Comparison of ENCODE assay signal across 24 mouse cellular contexts in genomic region chr4:80140261-80140660, GRCm38 (mm10).
"Had no signal": no experiment of that assay in that cellular context is flagged by ENCODE, and none has a peak within 500 bp of the region (broad histone marks: within the 10 kb centered on the region; RNA-seq: fewer than 3 reads in every experiment).

No protein-coding gene starts in this region.

- H3K9ac ChIP-seq: limb, embryonic 13.5 days; liver, embryonic 12.5 days; liver, embryonic 15.5 days; lung, embryonic 15.5 days; midbrain, embryonic 13.5 days; neural tube, embryonic 13.5 days had no signal

- H3K4me1 ChIP-seq: limb, embryonic 10.5 days; limb, embryonic 13.5 days; liver, embryonic 12.5 days; liver, embryonic 15.5 days; lung, embryonic 15.5 days; megakaryocyte, embryonic 14.5 days; midbrain, embryonic 10.5 days; midbrain, embryonic 13.5 days; neural tube, embryonic 13.5 days had no signal

- H3K36me3 ChIP-seq: limb, embryonic 10.5 days; limb, embryonic 13.5 days; liver, embryonic 12.5 days; liver, embryonic 15.5 days; lung, embryonic 15.5 days; midbrain, embryonic 10.5 days; midbrain, embryonic 13.5 days; neural tube, embryonic 13.5 days had no signal

- H3K27ac ChIP-seq: left cerebral cortex, adult 2 months; limb, embryonic 10.5 days; limb, embryonic 13.5 days; liver, embryonic 12.5 days; liver, embryonic 15.5 days; lung, embryonic 15.5 days; midbrain, embryonic 10.5 days; midbrain, embryonic 13.5 days; neural tube, embryonic 13.5 days had no signal

- H3K4me2 ChIP-seq: limb, embryonic 13.5 days; liver, embryonic 12.5 days; liver, embryonic 15.5 days; lung, embryonic 15.5 days; midbrain, embryonic 13.5 days; neural tube, embryonic 13.5 days had no signal

- H3K27me3 ChIP-seq: limb, embryonic 13.5 days; liver, embryonic 12.5 days; liver, embryonic 15.5 days; lung, embryonic 15.5 days; megakaryocyte, embryonic 14.5 days; midbrain, embryonic 13.5 days; neural tube, embryonic 13.5 days had no signal

- H3K4me3 ChIP-seq: left cerebral cortex, adult 2 months; limb, embryonic 10.5 days; limb, embryonic 13.5 days; liver, embryonic 12.5 days; liver, embryonic 15.5 days; lung, embryonic 15.5 days; megakaryocyte, embryonic 14.5 days; midbrain, embryonic 10.5 days; midbrain, embryonic 13.5 days; myocyte; neural tube, embryonic 13.5 days had no signal

- DNase-seq: kidney, postnatal 14 days; kidney, postnatal 4 days; layer of hippocampus, postnatal 36 days; liver; lung, adult 18-20 months; lung, postnatal 10 days; lung, postnatal 36 days; retina, postnatal 1 day; right cerebral cortex, postnatal 25 days; thymus, adult 18-20 months; thymus, postnatal 14 days; thymus, postnatal 4 days had no signal

- H3K9me3 ChIP-seq: limb, embryonic 10.5 days; limb, embryonic 13.5 days; liver, embryonic 12.5 days; liver, embryonic 15.5 days; lung, embryonic 15.5 days; megakaryocyte, embryonic 14.5 days; midbrain, embryonic 10.5 days; midbrain, embryonic 13.5 days; neural tube, embryonic 13.5 days had no signal

- ATAC-seq: liver, embryonic 12.5 days; midbrain, embryonic 13.5 days; midbrain, embryonic 16.5 days had no signal
